Mouse (Mus musculus) olfactory bulb, adult 2 months (tissue): ENCODE measurements around the gene Gas2.

ENCODE experiments used
- CTCF ChIP-seq: fragments of 200-500 bp; IDR thresholded peaks from 2 replicates; pipeline ENCODE4 v1.5.1; 2012; ENCODE audit warnings: low read depth, mild to moderate bottlenecking, low read length, moderate library complexity; ENCODE audit not compliant: insufficient read depth
- POLR2A ChIP-seq: fragments of 200-500 bp; IDR thresholded peaks from 2 replicates; pipeline ENCODE4 v1.6.1; 2012; ENCODE audit warnings: mild to moderate bottlenecking, low read depth, low read length, moderate library complexity; ENCODE audit not compliant: insufficient read depth

- no peak for TF ChIP-seq CTCF
- no peak for TF ChIP-seq POLR2A
These were observed 26.1 kb downstream of the Gas2 start for GRCm38 (mm10) chr7:51887678-51888567.
